ENCODE assay signal across 22 mouse cellular contexts in genomic region chr15:28053226-28053625, GRCm38 (mm10). TPM values are rescaled to one million over a fixed set of nuclear protein-coding genes. Genes with fewer than 3 reads are reported as not detected.
DNase-seq lines count a peak whose midpoint lies in the region; ATAC-seq and TF ChIP-seq lines count a peak whose summit lies in the region.
"Had no signal": no experiment of that assay in that cellular context is flagged by ENCODE, and none has a peak within 500 bp of the region (broad histone marks: within the 10 kb centered on the region; RNA-seq: fewer than 3 reads in every experiment).

No protein-coding gene starts in this region.

- WGBS in hindbrain, embryonic 10.5 days = 56% methylated on average over 6 of the region's 6 CpGs
- 50% methylated on average over 6 of the region's 6 CpGs for WGBS in hindbrain, embryonic 12.5 days

- no peak overlapping the region for H3K4me2 ChIP-seq in hindbrain, embryonic 12.5 days (replicated peaks)
- H3K4me2 ChIP-seq: embryonic facial prominence, embryonic 12.5 days; forebrain, embryonic 13.5 days; forebrain, embryonic 15.5 days had no signal

- peak; percentile 64 for DNase-seq in heart, adult 11 months
- no peak for DNase-seq in heart, adult 8-10 months (ENCODE audit: low spot score)
- DNase-seq in hindbrain, embryonic 10.5 days (ENCODE audit: low spot score) = no peak
- DNase-seq in ES-E14 (ENCODE audit: low read depth, low spot score) = no peak
- DNase-seq in ovary, postnatal 36 days (ENCODE audit: low spot score) = no peak
- DNase-seq: adrenal gland, adult 8-10 months; adrenal gland, postnatal 14 days; adrenal gland, postnatal 36 days; cerebellum, adult 11-12 months; cerebellum, adult 2 months; cerebellum, adult 9-10 months; cerebellum, postnatal 10 days; cerebellum, postnatal 25 days; forebrain, postnatal 0 days had no signal

- in situ Hi-C loops in ES-E14 (cut with MboI; ENCODE audit: low sequenced_read_pairs in 2 of 2, unreplicated experiment in 2 of 2) = no loop called here

- H3K27me3 ChIP-seq in hindbrain, embryonic 10.5 days (ENCODE audit: insufficient read depth, poor library complexity, severe bottlenecking) = no peaks in the 10 kb centered on the region
- no peaks in the 10 kb centered on the region for H3K27me3 ChIP-seq in hindbrain, embryonic 12.5 days
- H3K27me3 ChIP-seq: embryonic facial prominence, embryonic 12.5 days; forebrain, embryonic 13.5 days; forebrain, embryonic 15.5 days; Patski had no signal

- H3K9me3 ChIP-seq in hindbrain, embryonic 10.5 days = peaks cover 4% of the 10 kb centered on the region
- H3K9me3 ChIP-seq in hindbrain, embryonic 12.5 days (replicated peaks) = no peaks in the 10 kb centered on the region
- H3K9me3 ChIP-seq in ES-E14 (ENCODE audit: control insufficient read depth, insufficient read depth, low read depth, low read length) = no peaks in the 10 kb centered on the region
- H3K9me3 ChIP-seq: embryonic facial prominence, embryonic 10.5 days; embryonic facial prominence, embryonic 12.5 days; forebrain, embryonic 13.5 days; forebrain, embryonic 15.5 days had no signal

- no peak overlapping the region for H3K4me3 ChIP-seq in hindbrain, embryonic 10.5 days
- no peak overlapping the region for H3K4me3 ChIP-seq in hindbrain, embryonic 12.5 days
- no peak overlapping the region for H3K4me3 ChIP-seq in ES-E14 (ENCODE audit: insufficient read depth in 1 of 2, low read depth in 1 of 2, low read length in 2 of 2, poor library complexity in 1 of 2, severe bottlenecking in 1 of 2)
- H3K4me3 ChIP-seq: embryonic facial prominence, embryonic 10.5 days; embryonic facial prominence, embryonic 12.5 days; forebrain, embryonic 13.5 days; forebrain, embryonic 15.5 days had no signal

- peak overlapping the region; percentile 59; the same call in 1 of the 2 replicates for H3K27ac ChIP-seq in hindbrain, embryonic 10.5 days
- H3K27ac ChIP-seq in hindbrain, embryonic 12.5 days = no peak overlapping the region
- no peak overlapping the region for H3K27ac ChIP-seq in ES-E14 (ENCODE audit: insufficient read depth, low read depth, low read length, poor library complexity, severe bottlenecking)
- H3K27ac ChIP-seq: embryonic facial prominence, embryonic 12.5 days; forebrain, embryonic 13.5 days; forebrain, embryonic 15.5 days had no signal

- H3K36me3 ChIP-seq in hindbrain, embryonic 10.5 days = no peaks in the 10 kb centered on the region
- H3K36me3 ChIP-seq in hindbrain, embryonic 12.5 days = no peaks in the 10 kb centered on the region
- no peaks in the 10 kb centered on the region for H3K36me3 ChIP-seq in ES-E14 (ENCODE audit: control insufficient read depth, insufficient read depth, low read length, poor library complexity, severe bottlenecking)
- H3K36me3 ChIP-seq: embryonic facial prominence, embryonic 10.5 days; embryonic facial prominence, embryonic 12.5 days; forebrain, embryonic 15.5 days; G1E had no signal

- no peak overlapping the region for H3K9ac ChIP-seq in hindbrain, embryonic 12.5 days
- H3K9ac ChIP-seq in ES-E14 (ENCODE audit: insufficient read depth, low read depth, low read length, poor library complexity, severe bottlenecking) = no peak overlapping the region
- H3K9ac ChIP-seq: embryonic facial prominence, embryonic 12.5 days; forebrain, embryonic 13.5 days; forebrain, embryonic 15.5 days; forebrain, postnatal 0 days had no signal

- H3K4me1 ChIP-seq in hindbrain, embryonic 10.5 days (replicated peaks) = peaks cover 55% of the 10 kb centered on the region
- peaks cover 11% of the 10 kb centered on the region for H3K4me1 ChIP-seq in hindbrain, embryonic 12.5 days
- peaks cover 2 to 7% of the 10 kb centered on the region in 2 experiments; a peak in 3 of 4 replicates for H3K4me1 ChIP-seq in ES-E14 (ENCODE audit: control insufficient read depth in 2 of 2, insufficient read depth in 2 of 2, low read length in 2 of 2, poor library complexity in 1 of 2)

- ATAC-seq in hindbrain, embryonic 12.5 days (ENCODE audit: low FRiP score) = no peak
- ATAC-seq: activated CD4-positive, CD25-positive, alpha-beta regulatory T cell, adult 4 months; forebrain, embryonic 13.5 days; forebrain, embryonic 15.5 days; forebrain, postnatal 0 days; Patski had no signal

TF ChIP-seq in ES-E14, 5 proteins besides CTCF, POLR2A, EP300 and RAD21:
- no peak for TF ChIP-seq MAFK (IDR thresholded peaks at IDR 0.05; ENCODE audit: insufficient read depth, low read depth, low read length)
- 0 out of 2 replicates have a peak, but pooled peaks have one; percentile 1 for TF ChIP-seq ZNF384 (IDR thresholded peaks at IDR 0.05; ENCODE audit: low read depth, low read length)

RNA-seq across cellular contexts. Expression of gene Trio, which starts 27.6 kb away (rescaled TPM):
- total RNA-seq in heart, adult 8-10 months (2022) = 10 to 100 TPM; 35.3 to 42.6 (median 36.6) TPM
- 25.3 and 25.5 TPM in 2 replicates for polyA plus RNA-seq in hindbrain, embryonic 10.5 days (2016; fragmentation: Nextera tagmentation; extraction: Ambion mirVana)
- 48.5 and 51.2 TPM in 2 replicates for polyA plus RNA-seq in hindbrain, embryonic 12.5 days (2016; fragmentation: Nextera tagmentation; extraction: Ambion mirVana)
- 34.4 and 41.5 TPM in 2 replicates for total RNA-seq in ES-E14 (2012; rRNA removed)
- polyA plus RNA-seq: G1E had no signal
